Mouse (Mus musculus): ENCODE results near the gene Wdr66.
"Not testable (repeated sequence)": the region's sequence is repeated elsewhere in the genome, so short reads cannot be mapped to it uniquely, and the experiment has no call there.

Wdr66 gene

GRCm38 (mm10) chr5:123251834-123252233, at the start of gene Wdr66:
Gene Wdr66, plus strand, starts transcription at chr5:123252102.
- DNase-seq: peak; percentile 89

DNA sequence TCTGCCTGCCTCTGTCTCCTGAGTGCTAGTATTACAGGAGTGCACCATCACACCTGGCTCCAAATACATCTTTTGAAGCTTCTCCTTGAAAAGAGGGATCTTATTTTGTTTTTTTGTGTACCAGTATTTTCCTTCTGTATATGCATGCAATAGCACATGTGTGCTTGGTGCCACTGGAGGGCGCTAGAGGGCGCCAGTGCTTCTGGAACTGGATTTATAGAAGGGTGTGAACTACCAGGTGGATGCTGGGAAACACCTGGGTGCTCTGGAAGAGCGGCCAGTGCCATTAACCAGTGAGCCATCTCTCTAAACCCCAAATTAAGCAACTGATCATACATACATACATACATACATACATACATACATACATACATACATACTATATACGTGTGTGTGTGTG, 49.1 kb upstream of the Wdr66 start:
- not testable (repeated sequence) for DNase-seq

- DNase-seq: not testable (repeated sequence)
Observed at GRCm38 (mm10) chr5:123203591-123203990, 48.3 kb upstream of the Wdr66 start.

GRCm38 (mm10) chr5:123222346-123223050, 29.4 kb upstream of the Wdr66 start:
- not testable (repeated sequence) for DNase-seq

GRCm38 (mm10) chr5:123223051-123223410, 28.9 kb upstream of the Wdr66 start:
- DNase-seq: no peak

- not testable (repeated sequence) for DNase-seq
Observed at GRCm38 (mm10) chr5:123223861-123224260, 28.0 kb upstream of the Wdr66 start.

DNA sequence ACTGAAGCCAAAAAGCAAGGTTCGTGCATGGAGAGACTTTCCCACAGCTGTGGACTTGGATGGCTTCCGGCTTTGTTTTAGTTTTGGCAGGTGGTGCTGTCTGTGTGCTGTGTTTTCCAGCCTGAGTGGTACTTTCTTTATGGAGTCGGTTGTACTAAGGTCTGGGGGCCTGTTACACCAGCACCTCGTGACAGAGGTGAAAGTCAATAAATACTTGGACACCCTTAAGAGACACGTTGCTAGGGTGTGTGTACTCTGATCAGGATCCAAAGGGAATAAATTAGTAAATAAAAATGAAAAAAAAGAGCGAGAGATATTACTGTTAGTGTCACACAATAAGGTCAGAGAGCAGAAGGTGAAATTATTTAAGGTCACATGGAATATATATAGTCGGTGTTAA, 25.1 kb upstream of the Wdr66 start:
- no peak for DNase-seq

DNA sequence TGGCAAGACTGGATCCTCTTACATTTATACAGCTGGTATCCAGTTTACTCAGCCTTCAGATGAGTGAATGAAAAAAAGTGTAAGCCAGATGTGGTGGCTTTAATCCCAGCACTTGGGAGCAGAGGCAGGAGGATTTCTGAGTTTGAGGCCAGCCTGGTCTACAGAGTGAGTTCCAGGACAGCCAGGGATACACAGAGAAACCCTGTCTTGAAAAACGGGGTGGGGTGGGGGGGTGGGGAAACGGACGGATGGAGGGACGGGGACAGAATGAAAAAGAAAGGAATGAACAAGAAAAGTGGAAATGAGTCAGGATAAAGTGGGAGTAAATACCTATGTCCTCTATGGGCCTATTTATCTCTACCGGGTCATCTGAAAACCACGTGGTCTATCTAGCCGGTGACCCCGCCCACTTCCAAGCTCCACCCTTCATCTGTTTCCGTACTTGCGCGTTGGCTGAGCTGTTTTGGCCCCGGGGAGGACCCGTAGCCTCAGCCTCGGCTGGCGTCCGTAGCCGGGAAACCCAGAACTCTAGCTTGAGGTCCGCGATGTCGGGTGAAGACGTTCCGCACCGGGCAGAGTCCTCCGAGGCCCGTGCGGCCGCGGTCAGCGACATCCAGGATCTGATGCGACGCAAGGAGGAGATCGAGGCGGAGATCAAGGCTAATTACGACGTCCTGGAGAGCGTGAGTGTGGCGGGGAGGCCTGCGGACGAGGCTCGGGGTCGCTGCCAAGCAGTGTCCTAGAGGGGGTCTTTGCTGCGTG, 24.0 kb upstream of the Wdr66 start:
- peak; percentile 96 for DNase-seq

- no peak for DNase-seq
Observed at GRCm38 (mm10) chr5:123228524-123228922, 23.4 kb upstream of the Wdr66 start.

DNA sequence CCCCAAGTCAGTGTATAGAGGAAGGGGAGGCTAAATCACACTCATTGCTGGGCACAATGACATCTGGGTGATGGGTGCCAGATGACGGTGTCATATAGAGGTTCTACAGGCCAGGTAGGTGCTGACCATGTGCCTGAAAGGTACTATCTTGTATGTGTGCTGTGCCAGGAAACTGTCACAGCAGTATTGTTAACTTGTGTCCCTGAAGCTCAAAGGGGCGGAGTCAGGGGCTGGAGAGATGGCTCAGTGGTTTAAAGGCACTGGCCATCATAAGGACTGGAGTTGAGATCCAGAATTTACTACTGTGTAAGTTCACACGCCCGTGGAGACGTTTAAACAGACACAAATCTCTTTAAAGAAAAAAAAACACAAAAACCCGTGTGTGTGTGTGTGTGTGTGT, 22.6 kb upstream of the Wdr66 start:
- no peak for DNase-seq

DNA sequence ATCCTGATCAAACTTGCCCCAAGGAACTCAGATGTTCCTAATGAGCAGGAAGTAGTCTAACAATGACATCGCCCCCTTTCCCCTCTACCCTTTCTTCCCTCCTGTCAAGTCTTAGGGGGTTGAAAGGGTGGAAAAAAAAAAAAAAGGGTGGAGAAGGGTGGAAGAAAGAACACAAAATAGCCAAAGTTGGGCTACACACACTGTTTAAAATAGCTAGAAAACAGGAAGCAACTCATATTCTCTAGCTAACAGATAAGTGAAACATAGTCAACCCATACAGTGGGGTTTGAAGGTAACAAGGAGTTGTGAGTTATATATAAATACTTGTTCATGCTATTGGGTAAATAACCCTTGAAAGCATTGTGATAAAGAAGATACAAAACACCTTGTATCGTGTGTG, 19.7 kb upstream of the Wdr66 start:
- DNase-seq: no peak

- DNase-seq: no peak
Observed at GRCm38 (mm10) chr5:123235731-123236130, 16.2 kb upstream of the Wdr66 start.

DNA sequence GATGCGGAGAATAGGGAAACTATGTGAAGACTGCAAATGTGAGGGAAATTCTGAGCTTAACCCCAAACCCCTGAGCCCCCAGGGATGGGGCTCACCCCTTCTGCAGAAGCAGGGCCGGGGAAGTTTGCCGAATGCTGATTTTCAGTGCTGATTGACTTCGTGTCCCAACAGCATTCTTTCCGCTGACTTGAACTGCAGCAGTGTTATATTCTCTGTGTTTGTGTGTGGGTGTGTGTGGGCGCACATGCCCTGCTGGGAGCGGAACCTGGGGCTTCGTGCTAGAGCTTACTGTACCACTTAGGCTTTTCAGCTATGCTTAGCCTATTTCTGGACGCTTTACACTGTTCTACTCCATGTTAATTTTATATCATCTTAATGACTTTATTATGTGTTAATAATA, 15.5 kb upstream of the Wdr66 start:
- DNase-seq: peak; percentile 68

DNA sequence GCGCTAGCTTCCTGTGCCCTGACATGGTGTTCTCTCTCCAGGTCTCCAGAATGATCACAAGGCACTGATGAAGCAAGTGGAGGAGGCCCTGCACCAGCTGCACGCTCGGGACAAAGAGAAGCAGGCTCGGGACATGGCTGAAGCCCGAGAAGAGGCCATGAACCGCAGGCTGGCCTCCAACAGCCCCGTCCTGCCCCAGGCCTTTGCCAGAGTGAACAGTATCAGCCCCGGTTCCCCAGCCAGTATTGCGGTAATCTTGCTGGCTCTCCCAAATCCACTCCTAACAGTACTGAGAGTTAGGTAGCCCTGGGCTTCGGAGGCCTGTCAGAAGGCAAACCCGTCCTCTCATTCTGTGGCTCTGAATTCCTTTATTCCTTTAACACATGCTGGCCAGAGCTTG, 12.4 kb upstream of the Wdr66 start:
- no peak for DNase-seq

DNA sequence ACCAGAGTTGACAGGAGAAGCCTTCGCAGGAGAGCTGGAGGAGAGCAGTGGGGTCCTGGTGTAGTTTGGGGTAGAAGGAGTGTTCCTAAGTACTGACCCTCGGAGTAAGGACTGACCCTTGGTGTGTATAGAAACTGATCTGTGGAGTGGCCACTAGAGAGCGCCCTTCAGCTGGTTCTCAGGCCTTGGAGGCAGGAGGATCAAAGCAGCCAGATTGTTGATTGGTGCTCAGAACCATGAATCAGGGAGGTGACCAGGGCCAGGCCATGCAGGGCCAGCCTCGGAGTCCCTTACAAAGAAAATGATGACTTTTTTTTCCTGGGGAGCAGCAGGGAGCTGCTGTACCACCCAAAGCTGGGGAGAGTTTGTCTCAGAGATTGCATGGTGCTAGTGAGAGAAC, 6.4 kb upstream of the Wdr66 start:
- no peak for DNase-seq

GRCm38 (mm10) chr5:123251390-123251789, 512 bp upstream of the Wdr66 start:
- DNase-seq: no peak

- DNase-seq: peak; percentile 72
Observed at GRCm38 (mm10) chr5:123256841-123257755, 5.2 kb downstream of the Wdr66 start.

DNA sequence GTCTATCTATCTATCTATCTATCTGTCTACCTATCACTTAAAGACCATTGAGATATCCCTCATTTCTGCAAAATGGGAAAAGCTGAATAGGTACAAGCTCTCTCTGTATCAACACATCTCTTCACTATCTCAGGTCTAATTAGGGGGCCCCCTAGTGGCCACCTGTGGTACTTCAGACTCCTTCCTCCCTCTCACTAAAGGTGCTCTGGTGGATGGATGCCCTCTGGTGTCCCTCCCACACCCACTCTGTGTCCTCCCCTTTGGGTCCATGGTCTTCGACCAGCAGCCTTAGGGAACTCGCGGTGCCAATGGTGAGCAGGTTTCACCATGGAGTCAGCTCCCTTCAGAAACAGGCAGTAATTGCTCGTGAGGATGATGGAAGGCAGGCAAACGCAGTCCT, 7.1 kb downstream of the Wdr66 start:
- no peak for DNase-seq

GRCm38 (mm10) chr5:123260698-123261097, 8.8 kb downstream of the Wdr66 start:
- DNase-seq: no peak

GRCm38 (mm10) chr5:123266909-123267308, 15.0 kb downstream of the Wdr66 start:
- no peak for DNase-seq

- DNase-seq: no peak
Observed at GRCm38 (mm10) chr5:123268477-123269474, 16.9 kb downstream of the Wdr66 start.

- no peak for DNase-seq
Observed at GRCm38 (mm10) chr5:123270917-123271316, 19.0 kb downstream of the Wdr66 start.

All from layer of hippocampus, adult 9-11 months (tissue).